Mouse (Mus musculus) forelimb bud, embryonic 11.5 days (tissue): Measurements from ENCODE around the gene Cox8b.

Source experiments
- DNase-seq: peaks from one replicate; pipeline ENCODE4 v3.0.0-alpha.2; 2012; ENCODE audit warnings: low read depth, low spot score

Cox8b gene

GRCm38 (mm10) chr7:140900220-140900619 lies at the start of gene Cox8b:
TSS of gene Cox8b (minus strand) at chr7:140900446.
- DNase-seq, result no peak

GRCm38 (mm10) chr7:140949255-140949654 lies 49.0 kb upstream of the Cox8b start:
- no peak for DNase-seq

- no peak for DNase-seq
These were observed 47.9 kb upstream of the Cox8b start for GRCm38 (mm10) chr7:140948161-140948560.

- no peak for DNase-seq
These were observed 46.7 kb upstream of the Cox8b start for GRCm38 (mm10) chr7:140946980-140947379.

- no peak for DNase-seq
These were observed 46.1 kb upstream of the Cox8b start for GRCm38 (mm10) chr7:140946311-140946710.

GRCm38 (mm10) chr7:140945247-140945646 lies 45.0 kb upstream of the Cox8b start:
- DNase-seq, result no peak

DNA sequence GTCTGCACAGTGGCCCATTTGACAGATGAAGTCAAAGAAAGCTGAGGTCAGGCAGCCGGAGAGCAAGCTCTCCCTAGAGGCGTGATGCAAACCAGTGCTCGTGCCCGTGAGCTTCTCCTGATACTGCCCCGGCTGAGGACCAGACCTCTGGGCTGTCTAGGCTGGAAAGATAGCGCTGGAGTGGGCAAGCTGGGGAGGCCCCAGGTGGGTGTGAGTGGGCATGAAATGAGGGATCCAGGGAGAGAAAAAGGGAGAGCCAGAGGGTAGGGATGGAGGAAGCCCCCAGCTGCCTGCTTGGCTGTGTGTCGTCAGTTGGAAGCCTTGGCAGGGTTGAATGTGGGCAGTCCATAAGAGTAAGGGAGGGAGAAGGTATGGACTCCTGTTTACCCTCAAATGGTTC lies 44.0 kb upstream of the Cox8b start:
- no peak for DNase-seq

GRCm38 (mm10) chr7:140943356-140943755 lies 43.1 kb upstream of the Cox8b start:
- DNase-seq, result no peak

- no peak for DNase-seq
These were observed 42.6 kb upstream of the Cox8b start for GRCm38 (mm10) chr7:140942811-140943210.

- no peak for DNase-seq
These were observed 42.1 kb upstream of the Cox8b start for GRCm38 (mm10) chr7:140942341-140942740.

DNA sequence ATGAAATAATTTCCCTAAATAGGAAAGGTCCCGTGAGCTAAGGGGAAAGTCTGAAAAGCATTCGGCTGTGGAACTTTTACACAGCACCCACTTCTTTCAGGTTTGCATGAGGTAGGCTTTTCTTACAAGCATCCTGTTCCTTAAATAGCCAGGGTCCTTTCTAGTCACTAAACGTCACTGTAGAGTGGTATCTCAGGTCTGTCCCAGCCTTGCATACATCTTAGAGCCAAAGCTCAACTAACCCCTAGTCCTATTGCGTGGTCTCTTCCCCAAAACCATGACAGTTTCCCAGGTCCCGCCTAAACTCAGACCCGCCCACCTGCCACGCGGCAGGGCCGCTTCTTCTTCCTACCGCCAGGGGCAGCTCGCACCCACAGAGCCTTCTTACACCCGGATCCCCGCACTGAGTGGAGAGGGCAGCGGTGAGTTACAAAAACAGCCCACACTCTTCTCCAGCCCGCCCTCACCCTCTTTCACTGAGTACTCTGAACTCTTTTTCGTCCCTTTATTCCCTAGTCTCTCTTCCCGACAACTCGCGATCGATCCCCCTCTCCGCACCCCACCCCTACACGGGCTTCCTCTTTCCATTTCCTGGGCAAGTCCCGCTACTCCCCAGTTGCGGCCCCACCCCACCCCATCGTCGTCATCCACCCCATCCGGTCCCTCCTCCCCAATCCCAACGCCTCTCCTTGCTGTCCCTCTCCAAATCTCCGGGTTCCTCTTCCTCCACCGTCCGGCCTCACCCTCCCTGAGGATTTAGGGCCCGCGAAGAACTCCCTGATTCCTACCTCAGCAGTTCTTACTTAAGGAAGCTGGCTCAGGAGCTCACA lies 41.2 kb upstream of the Cox8b start, which contains the start of gene Pgghg:
Gene Pgghg, plus strand, starts transcription at position 170 of the 830 bp plus-strand sequence.
- DNase-seq, result peak; percentile 87

DNA sequence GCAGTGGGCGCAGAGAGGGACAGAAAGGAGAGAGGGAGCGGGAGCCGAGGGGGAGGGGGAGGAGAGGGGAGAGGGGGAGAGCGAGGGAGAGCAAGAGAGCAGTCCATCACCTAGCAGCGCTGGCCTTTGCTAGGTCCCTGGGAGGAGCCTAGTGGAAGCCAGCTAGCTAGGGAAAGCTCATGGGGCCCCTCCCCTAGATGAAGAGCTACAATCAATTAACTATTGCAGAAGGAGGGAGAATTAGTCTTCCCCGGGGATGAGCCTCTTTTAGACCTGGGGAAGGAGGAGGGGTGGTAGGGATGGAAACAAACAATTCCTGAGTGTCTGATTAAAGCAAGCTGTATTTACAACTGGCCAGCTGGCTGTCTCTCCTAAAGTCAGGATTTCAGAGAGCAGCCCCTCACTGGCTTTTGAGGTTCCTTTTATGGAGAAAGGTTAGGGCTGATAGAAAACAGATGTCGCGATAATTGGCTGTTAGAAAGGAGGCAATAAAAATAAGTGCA lies 39.5 kb upstream of the Cox8b start:
- DNase-seq, result peak; percentile 91

DNA sequence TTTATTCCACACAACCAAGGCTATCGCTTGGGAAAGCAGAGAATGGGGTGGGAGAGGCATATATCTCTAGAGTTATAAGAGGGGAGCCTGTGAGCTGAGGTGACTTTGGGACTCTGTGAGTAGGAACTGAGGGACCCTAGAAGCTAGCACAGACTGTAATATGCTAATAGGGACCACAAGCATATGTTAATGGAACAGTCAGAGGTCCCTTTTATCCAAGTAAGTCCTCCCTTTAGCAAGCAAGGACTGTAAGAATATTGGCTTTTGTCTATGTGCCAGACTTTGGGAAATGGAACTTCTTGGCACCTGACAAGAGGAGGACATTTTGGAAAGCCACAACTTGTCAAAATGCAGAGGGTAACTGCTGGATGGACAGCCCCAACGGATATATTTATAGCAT lies 38.6 kb upstream of the Cox8b start:
- DNase-seq, result no peak

DNA sequence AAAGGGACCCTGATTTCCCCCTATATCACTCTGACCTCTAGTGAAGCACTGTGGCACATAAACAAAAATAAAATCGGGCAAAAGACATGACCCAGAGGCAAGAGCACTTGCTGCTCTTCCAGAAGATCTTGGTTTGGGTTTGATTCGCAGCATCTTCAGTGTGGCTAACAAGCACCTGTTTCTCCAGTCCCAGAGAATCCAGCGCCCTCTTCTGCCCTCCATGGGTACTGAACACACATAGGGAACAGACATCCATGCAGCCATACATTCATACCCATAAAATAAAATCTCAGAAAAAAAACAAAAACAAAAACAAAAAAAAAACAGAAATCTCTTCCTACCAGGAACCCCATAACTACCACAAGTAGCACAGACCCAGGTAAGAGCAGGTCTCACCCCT lies 38.2 kb upstream of the Cox8b start:
- DNase-seq, result no peak

DNA sequence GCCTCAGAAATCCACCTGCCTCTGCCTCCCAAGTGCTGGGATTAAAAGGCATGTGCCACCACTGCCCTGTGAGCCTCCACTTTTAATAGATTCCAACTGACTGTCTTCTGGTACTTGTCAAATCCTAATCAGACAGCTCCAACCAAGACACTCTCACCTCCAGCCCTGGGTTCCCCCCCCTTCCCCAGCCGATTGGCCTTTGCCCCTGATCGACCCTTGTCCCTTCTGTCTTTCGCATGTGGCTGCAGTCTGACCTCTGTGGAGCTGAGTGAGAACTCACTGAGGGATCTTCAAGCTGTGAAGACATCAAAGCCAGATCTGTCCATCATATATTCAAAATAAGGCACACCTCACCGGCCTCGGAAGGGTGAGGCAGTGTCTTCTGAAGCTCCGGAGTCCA lies 26.9 kb upstream of the Cox8b start:
- no peak for DNase-seq

GRCm38 (mm10) chr7:140923070-140923775 lies 23.0 kb upstream of the Cox8b start:
- DNase-seq, result peak; percentile 10

DNA sequence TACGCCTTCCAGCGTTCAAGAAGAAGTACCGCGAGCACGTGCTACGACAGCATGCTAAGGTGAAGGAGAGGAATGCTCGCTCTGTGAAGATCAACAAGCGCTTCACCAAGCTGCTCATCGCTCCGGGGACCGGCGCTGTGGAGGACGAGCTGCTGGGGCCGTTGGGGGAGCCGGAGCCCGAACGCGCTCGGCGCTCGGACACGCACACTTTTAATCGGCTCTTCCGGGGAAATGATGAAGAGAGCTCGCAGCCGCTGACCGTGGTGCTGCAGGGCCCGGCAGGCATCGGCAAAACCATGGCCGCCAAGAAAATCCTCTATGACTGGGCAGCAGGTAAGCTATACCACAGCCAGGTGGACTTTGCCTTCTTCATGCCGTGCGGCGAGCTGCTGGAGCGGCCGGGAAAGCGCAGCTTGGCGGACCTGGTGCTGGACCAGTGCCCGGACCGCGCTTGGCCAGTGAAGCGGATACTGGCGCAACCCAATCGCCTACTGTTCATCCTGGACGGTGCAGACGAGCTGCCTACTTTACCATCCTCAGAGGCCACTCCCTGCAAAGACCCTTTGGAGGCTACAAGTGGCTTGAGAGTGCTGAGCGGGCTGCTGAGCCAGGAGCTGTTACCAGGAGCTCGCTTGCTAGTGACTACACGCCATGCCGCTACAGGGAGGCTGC lies 22.3 kb upstream of the Cox8b start:
- DNase-seq, result peak; percentile 26

GRCm38 (mm10) chr7:140921225-140921975 lies 21.2 kb upstream of the Cox8b start:
- DNase-seq, result no peak

- no peak for DNase-seq
These were observed 20.3 kb upstream of the Cox8b start, which contains the start of gene Nlrp6 for GRCm38 (mm10) chr7:140920418-140921029. TSS of gene Nlrp6 (plus strand) at chr7:140920902.

DNA sequence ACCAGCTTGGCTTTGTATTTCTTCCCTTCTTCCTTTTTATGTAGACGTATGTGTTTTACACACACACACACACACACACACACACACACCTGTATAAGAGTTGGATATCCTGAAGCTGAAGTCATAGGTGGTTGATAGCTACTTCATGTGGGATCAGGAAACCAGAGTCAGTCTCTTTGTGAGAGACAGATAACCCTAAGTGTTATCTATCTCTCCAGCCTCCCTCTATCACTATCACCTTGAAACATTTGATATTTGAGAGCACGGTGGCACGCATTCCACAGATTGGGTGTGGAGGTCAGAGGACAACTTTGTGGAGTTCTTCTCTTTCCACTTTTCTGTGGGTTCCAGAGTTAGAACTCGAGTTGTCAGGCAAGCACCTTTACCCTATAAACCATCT lies 19.7 kb upstream of the Cox8b start:
- DNase-seq, result no peak
